Mouse (Mus musculus): ENCODE measurements around the gene Exph5.

Exph5 gene

DNA sequence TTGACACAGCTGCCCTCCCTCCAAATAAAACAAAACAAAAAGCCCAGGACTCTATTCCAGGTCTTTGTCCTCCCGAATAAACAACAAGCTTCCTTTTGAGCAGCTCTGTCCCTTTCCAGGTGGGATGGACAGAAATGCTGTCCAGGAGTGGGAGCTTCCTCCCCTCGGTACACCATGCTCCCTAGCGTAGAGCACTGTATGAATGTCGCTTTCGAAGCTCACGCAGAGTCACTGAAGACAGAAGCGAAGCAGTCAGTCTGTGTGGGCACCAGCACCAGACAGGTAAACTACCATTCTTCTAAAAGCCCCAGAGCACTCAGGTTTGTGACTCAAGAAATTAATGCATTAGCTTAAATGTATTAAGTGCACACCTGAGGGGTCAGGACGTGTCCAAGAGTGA is 20.2 kb downstream of the Exph5 start:
- no peak for DNase-seq

DNA sequence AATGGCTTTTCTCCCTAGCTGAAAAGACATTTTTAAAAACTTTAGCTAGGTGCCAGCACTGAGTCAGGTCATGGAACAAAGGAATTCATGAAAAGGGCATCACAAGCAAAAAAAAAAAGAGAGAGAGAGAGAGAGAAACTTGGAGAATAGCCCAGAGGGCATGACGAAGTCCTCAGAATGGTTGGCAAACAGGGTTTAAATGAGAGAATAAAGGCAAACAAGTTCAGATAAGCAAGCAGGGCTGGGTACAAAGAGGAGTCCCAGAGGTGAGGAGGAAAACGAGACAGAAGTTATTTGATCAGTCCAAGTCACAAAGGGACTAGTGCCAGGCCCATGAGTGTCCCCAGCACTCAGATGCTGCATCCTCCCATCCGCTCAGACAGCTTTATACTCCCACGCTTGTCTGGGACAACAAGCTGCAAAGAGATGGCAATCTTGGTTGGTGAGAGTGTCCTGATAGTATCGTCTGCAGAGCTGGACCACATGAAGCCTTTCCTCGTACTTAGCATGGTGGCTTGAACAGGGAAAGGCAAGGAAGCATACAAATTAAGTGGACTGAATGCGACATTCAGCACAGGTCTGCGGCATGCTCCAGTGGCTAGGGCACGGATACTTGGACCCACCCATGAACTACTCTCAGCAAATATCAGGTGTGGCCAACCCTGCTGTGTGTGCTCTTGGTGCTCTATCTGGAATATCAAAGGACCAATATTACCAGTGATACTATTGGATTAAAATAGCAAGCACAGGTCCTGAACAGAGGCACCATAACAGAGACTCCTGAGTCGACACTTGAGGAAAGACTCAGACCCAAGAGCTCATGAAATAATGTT is 22.2 kb downstream of the Exph5 start:
- peak; percentile 80 for DNase-seq

DNA sequence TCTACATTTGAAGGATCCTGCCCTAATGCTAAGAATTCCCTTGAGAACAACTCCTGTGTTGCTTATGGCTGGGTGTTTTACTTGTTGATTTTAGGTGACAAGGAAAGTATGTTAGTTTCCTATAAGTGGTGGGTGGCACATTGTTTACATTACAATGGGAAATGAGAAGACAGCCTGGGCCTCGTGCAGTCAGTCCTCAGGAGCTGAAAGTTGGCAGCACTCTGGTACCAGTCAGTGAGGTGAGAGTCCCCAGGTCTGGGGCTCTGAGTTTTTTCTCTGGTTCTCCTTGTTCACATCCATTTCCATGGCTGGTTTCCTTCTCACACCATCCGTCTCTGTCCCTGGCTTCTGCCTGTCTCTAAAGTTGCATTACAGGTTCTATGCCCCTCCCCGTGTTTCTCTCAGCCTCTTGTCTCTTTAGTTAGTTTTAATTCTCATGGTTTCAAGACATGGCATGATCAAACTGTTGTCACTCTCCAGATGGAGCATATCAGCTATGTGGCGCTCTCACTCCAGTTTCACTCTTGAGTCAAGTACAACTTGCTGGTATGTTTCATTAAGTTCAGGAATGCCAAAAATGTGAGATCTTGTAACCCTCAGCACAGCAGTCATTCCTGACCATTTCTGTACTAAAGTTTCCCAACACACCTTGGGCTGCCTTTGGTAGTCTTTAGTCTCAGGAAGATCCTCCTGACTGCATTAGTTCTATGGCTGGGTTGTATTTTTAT is 24.1 kb downstream of the Exph5 start:
- no peak for DNase-seq

DNA sequence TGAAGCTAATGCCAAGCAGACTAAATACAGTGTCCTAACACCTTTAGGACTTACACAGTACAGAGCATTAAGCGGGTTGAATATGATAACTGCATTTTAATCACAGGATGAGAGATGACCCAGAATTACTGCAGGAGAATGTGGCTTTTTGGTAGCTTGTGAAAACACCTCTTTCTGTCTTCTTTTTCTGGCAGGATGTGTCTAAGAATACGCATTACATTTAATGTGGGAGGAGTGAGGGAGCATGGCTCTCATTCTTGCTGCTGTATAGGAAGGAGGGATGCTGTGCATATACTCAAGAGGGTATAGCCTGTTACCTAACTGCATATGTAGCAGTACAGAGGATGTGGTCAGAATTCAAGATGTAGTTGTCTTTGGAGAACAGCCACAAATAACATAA is 26.7 kb downstream of the Exph5 start:
- no peak for DNase-seq

DNA sequence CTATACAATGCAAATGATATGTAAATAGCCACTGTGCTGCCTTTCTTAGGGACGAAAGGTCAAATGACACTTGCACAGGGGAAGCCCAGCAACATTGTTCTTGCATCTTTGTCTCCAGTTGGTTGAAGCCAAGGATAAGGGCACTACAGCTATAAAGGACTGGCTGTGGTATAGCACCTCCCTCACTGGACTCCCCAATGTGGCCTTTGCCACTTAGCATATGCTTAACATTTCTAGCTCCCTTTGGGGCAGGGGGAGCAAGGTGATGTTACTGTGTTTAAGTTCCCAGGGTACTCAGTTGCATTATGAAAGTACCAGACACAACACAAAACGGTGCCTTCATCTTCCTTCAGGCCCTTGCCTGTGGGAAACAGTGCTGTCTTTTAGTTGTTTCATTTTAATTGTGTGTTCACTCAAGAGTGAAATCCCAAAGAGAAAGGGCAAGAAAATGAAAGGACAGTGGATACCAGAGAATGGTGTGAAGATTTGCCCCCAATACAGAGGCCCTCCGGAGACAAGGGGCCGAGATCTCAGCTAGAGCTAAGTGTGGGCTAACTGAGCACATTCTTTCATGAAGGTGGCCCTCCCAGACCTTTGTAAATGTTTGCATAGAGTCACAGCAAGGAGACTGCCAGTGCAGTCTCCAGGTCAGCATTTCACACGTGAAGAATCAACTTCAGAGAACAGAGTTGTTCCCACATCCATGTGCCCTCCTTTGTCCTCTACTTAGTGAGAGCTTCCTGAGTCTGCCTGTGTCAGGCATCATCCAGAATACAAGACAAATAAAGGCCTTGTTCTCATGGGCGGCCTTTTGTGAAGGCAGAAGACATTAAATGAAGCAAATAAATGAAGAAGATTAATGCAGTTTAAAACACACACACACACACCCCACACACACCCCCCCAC is 28.1 kb downstream of the Exph5 start:
- DNase-seq: no peak

DNA sequence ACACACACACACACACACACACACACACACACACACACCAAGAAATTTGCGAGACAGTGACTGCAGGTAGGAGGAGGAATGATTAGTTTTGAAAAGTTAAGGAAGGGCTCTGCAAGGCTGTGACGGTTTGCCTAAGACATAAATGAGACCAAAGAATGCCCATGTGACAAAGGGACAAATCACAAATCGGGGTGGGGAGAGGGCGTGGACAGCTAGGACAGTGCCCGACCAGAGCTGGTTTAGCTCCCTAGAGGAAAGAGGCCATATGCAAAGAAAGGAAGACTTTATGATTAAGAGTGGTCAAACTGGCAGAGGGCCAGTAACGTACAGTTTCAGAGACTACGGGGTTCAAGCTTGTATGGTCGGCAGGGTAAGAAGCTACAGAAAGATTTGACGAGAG is 28.8 kb downstream of the Exph5 start:
- DNase-seq: no peak

DNA sequence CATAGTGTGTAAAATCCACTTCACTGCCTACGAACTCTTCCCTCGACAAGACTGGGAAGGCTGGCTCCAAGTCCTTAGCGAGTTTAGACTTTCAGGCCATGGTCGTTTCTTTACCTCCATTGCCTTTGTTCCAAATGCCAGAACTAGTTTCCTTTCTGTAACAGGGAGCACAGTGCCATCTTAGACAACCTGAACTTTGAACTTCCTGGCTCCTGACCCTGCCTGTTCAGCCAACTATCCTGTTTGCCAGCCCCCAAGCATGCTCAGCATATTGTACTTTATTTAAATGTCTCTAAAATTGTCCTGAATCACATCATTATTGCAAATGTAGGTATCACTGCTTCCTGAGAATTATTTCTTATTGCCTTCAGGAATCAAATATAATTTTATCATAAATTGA is 32.0 kb downstream of the Exph5 start:
- DNase-seq: no peak

DNA sequence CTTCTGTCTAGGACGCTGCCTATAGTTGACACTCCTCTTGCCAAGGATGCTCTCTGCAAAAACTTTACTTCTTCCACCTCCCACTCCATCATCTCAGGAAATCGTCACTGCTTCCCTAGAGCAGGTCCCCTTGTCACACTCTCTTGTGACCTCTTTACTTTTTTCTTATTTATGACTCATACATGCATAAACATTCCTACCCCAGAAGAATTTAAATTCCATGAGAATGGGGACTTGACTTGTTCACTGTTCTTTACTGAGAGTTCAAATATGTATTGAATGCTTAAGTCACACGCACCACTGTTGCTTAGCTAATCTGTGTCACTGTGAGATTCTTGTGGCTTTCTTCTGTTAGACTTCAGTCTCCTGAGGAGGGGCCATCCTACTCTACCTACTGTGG is 33.7 kb downstream of the Exph5 start:
- DNase-seq: no peak

DNA sequence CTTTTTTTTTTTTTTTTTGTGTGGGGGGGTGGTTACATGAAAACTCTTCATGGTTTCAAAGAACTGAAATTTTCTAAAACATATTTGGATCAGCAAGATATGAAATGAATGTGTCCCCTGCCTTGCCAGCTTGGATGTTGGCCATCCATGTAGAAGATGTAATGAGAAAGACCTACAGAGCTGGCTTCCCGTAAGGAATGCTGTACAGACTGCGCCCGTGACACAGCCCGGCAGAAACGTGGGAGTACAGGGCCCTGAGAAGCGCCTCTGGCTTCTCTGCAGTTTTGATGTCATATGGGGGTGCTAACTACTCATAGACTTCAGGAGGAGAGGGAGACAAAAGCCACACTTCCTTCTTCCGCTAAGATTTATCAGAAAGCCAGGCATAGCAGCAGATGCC is 38.1 kb downstream of the Exph5 start:
- no peak for DNase-seq

DNA sequence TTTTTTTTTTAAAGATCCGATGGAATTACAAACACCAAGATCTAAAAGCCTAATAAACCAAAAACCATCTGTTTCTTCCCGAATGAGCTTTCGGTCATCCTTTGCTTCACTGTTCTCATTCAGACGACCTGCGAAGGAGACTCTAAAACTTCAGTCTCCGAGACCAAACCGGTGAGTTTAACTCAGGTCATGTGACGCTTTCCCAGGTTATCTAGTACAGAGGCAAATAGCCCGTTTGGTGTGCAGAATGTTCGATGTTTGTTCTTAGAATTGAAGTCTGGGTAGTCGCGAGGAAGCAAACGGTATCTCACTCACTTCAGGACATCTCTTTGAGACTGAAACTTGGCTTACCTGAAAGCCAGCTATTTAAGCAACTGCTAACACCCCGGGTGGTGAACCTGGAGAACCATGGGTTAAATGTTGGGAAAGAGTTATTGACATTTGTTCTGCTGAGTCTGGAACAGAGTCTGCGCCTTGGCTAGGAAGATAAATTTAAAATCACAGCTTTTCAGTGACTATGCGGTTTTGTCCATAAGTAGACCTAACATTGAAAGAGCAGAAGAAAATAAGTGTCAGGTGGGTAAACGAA is 39.0 kb downstream of the Exph5 start:
- DNase-seq: no peak

DNA sequence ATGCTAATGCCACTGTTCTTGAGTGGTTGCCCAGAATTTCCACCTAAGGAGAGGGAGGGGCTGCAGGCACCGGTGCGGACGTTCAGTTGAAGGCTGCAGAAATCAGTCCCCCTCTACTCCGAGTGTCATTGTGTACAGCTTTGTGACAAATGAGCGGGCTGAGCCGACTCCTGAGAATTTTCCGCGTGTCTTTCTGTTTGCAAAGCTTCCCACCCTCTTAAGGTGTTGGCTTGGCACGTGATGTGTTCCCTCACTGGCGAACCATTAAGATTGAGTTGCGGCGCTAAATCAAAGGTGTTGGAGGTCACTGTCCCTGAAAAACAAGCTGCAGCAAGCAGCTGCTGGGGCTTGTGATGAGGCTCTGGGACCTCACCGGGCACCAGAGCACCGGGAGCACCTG is 39.5 kb downstream of the Exph5 start:
- peak; percentile 80 for DNase-seq

DNA sequence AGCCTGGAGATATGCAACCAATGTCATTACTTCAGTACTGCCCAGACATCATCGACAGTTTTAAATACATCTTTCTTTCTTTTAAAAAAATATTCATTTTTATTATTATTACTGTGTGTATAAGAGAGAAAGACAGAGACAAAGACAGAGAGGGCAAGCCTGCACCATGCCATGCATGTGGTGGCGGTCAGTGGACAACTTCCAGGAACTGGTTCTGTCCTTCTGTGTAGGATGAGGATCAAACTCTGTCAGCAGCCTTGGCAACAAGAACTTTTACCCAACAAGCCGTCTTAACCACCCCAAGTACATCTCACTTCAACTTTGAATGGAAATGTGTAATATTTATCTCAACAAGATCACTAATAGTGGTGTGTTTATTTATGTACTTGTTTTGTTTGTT is 40.5 kb downstream of the Exph5 start:
- peak; percentile 70 for DNase-seq

DNA sequence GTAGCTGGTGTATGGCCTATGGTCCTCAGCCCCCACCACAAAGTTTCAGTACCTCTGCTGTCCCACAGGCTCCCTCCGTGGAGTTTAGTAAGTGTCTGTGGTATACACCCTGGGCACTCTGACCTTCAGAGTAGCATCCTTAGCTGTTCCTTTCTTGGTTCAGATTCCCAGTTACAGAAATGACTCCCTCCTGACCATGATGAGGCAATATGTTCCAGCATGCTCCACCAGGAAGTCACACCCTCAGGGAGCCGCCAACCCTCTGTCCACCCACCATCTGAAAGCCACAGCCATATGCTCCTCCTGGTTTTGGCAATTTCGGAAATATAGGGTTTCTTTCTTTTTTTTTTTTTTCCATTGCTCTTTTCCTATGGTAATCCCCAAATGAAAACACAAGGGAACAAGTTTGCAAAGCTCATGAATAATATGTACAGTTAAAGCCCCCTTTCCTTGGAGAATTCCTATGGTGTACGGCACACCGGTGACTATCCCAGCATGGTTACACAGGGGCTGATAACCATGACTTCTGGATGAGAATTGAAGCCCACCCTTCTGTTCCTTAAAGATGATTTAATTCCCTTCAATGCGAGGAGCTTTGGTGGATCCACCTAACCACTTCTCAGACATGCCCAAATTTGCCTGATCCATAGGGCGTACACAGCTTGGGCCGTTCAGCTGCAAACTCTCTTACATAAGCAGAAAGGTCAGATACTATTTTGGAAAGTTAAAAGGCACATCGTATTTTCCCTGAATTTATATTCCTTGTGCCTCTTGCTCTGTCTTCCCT is 43.4 kb downstream of the Exph5 start:
- peak; percentile 93 for DNase-seq

DNA sequence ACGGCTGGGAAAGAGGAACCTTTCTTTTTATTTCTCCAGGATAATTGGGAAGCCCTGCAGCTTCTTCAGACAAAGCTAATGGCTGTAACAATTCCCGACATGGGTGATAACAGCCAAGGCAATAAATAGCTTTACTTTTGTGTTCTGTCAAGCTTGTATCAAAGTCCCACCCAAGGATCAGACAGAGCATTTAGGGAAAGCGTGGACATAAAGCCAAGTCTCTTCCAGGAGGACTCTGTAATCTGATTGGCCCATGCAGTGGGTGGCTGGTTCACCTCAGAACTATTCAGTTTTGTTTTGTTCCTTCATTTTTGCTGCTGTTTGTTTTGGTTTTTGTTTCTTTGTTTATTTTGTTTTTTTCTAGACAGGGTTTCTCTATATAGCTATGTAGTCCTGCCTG is 44.3 kb downstream of the Exph5 start:
- no peak for DNase-seq

DNA sequence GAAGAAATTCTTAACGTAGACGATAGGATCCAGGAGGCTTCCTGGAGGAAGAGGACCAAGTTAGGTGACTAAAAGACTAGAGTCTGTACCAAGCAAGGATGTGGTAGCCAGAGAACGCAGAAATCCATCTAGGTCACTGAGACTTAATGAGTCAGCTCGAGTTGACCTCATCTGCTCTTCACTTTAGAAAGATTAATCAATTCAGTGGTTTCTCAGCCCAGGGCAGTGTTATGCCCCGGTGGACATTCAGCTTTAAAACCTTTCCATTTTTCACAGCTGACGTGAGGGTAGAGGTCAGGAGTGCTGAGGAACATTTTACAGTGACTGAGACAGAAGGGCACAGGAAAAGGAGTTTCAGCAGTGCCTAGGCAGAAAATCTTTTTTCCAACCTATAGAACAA is 44.9 kb downstream of the Exph5 start:
- peak; percentile 50 for DNase-seq

DNA sequence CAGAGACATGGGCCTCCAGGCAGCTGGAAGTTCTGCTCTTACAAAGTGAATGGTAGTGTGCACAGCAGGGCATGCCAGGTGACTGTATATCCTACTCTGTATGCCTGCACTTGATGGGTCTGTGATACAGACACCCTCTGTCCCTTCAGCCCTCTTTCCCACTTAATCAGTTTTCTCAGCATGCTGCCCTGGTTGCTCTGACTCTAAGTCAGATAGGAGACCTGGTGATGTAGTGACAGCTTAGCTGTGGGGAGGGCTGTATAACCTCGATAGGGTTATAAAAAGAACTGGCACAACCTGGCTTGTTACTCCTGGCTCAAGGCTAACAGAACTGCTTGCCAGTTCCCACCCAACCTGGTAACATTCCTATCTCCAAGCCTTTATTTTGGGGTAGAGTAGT is 47.7 kb downstream of the Exph5 start:
- DNase-seq: peak; percentile 88

DNA sequence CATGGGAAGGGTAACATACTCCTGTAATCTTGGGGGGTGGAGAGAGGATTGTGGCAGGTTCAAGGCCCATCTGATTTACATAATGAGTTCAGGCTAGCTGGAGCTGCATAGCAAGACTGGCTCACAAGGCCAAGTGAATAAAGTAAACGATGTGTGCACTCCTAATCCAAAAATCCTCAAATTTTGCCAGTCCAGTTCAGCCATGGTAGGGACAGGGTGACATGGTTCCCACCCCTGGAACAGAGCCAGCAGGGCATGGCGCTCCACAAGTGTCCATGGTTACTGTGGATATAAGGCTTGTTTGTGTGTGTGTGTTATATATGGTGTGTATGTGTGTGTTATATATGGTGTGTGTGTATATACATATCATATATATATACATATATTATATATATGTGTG is 48.9 kb downstream of the Exph5 start:
- DNase-seq: peak; percentile 57

DNA sequence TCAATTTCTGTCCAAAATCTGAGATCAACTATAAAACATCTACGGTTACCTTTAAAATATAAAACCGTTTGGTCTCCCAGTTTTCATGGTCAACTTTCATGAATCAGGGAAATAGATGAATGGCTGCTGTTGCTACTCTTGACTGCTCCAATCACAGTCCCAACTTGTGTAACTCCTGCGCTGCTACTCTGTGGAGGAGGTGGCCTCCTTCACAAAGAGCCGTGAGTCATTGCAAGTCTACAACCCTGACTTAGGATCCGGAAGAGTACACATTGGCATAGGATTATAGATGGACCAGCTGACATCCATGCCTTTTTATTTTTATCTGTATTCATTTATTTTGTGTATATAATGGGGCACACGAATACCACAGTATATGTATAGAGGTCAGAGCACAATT is 50.4 kb downstream of the Exph5 start:
- DNase-seq: no peak

DNA sequence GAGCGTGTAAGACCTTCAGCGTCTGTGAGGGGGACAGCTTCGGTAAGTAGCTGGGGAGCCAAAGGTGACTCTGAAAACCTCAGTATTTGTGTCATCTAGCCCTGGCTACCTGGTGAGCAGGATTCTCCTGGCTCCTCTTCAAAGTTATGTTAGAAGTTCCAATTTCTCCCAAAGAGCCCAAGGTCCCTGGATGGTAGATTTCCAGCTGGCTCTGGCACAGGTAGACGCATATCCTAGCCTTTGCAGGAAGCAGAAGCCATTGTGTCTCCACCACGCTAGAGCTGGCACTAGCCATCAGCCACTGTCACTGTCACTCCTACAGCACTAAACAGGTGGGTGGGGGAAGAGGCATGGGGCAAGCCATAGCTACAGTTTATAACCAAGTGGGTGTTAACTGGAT is 51.7 kb downstream of the Exph5 start:
- DNase-seq: peak; percentile 71

DNA sequence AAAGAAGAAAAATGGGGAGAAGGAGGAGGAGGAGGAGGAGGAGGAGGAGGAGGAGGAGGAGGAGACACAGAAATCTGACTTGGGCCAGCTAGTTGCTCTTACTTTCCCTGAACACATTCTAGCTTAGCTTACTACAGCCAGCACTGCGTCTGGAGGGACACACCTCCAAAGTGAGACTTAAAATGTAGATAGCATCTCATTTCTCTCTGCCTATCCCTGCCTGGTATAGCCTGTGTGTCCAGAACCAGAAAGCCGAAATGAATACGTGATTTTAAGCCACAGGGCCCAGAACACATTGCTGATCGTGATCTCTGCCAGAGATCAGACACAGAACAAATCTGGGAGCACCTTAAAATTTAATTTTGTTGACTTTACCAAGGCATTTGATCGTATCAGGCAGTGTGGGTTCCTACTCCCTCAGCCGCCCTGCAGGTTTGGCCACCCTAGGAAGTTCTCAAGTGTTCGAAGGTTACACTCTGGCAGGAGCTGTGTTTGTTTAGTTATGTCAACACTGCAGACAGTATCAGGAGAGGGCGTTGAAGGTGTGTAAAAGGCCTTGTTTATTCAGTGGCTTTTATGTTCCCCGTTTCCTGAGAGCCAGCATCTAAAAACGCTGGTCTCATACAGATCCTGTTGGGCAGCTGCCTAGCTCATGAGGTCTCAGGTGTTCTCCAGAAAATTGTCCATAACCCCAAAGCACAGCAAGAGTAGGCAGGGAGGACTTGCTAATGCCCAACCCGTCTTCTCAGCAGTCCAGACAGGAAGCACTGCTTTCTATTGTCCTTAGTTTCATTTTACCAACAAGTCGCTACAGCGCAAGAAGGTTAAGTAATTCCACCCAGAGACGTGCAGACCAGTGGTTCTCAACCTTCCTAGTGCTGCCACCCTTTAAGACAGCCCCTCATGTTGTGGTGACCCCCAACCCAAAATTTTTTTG is 55.0 kb downstream of the Exph5 start:
- DNase-seq: no peak

DNA sequence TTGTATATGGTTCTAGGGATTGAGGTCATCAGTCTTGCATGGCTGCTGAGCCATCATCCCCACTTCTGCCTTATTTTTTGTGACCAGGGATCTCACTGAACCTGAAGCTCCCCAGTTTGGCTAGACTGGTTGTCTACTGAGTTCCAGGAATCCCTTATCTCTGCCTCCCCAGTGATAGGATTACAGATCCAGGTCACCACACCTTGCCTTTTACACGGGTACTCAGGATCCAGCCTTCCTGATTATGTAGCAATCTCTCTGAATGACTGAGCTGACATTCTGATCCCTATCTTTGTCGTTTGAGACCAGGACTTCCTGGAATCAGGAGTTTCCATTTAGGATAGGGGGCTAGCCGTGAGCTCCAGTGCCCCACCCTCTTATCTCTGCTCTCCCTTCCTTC is 69.9 kb downstream of the Exph5 start:
- DNase-seq: no peak

Measured in cerebellum, adult 9-10 months (tissue).